Mouse (Mus musculus): ENCODE results near the gene Tcf7.

- TF ChIP-seq POLR2A (IDR thresholded peaks at IDR 0.05; ENCODE audit: insufficient read depth, low read depth, low read length) (no peak), CTCF (IDR thresholded peaks at IDR 0.05) (no peak)
Observed at GRCm38 (mm10) chr11:52227053-52227452, 55.8 kb downstream of the Tcf7 start.

Data from heart, adult 2 months (tissue).